Mouse (Mus musculus) ES-Bruce4 (cell line): ENCODE results near the gene Rtf1.

ENCODE experiments used
- EP300 ChIP-seq: IDR thresholded peaks from 2 replicates; pipeline ENCODE4 v1.6.1; 2011; ENCODE audit warnings: low read depth, low read length; ENCODE audit not compliant: insufficient read depth
- POLR2A ChIP-seq: IDR thresholded peaks from one replicate; pipeline ENCODE4 v1.8.1; 2011; ENCODE audit warnings: low read length; ENCODE audit not compliant: insufficient read depth

GRCm38 (mm10) chr2:119698472-119698871, 23.6 kb downstream of the Rtf1 start:
- no peak for TF ChIP-seq EP300
- TF ChIP-seq POLR2A: no peak
